18 mouse cellular contexts compared by ENCODE assay signal in the genomic region with DNA sequence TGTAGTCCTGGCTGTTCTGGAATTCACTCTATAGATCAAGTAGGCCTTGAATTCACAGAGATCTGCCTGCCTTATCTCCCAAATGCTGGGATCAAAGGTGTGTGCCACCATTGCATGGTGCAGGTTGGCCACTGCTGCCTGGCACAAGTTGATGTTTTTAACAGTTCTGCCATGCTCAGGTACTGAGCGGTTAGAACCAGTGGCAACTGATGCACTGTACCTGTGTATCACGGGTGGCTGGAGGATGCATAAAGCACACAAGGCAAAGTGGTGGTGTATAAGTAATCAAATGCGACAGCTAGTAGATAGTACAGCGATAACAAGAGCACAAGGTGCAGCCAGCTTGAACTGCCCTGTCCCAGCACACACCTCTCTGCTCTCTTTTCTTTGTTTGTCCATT. TPM values are rescaled to one million over a fixed set of nuclear protein-coding genes. Genes with fewer than 3 reads are reported as not detected.
"Had no signal": no experiment of that assay in that cellular context is flagged by ENCODE, and none has a peak within 500 bp of the region (broad histone marks: within the 10 kb centered on the region; RNA-seq: fewer than 3 reads in every experiment).

No protein-coding gene starts in this region.

- H3K9ac ChIP-seq: limb, embryonic 13.5 days; liver, embryonic 14.5 days; midbrain, embryonic 13.5 days; neural tube, embryonic 15.5 days had no signal

- H3K4me2 ChIP-seq: limb, embryonic 13.5 days; midbrain, embryonic 13.5 days; neural tube, embryonic 15.5 days had no signal

- H3K36me3 ChIP-seq: limb, embryonic 13.5 days; midbrain, embryonic 13.5 days; neural tube, embryonic 15.5 days had no signal

- H3K4me3 ChIP-seq: limb, embryonic 13.5 days; midbrain, embryonic 13.5 days; neural tube, embryonic 15.5 days had no signal

- DNase-seq: kidney, adult 18-20 months; left cerebral cortex, postnatal 4 days; lung, adult 18-20 months; lung, postnatal 36 days; right cerebral cortex, adult 18-20 months; right cerebral cortex, postnatal 25 days; thymus, adult 18-20 months; thymus, postnatal 14 days had no signal

- ATAC-seq: midbrain, embryonic 13.5 days had no signal

- H3K27ac ChIP-seq: limb, embryonic 13.5 days; liver, embryonic 14.5 days; midbrain, embryonic 13.5 days; neural tube, embryonic 15.5 days had no signal

- H3K9me3 ChIP-seq: limb, embryonic 13.5 days; midbrain, embryonic 13.5 days; neural tube, embryonic 15.5 days had no signal

RNA-seq across cellular contexts. Expression of gene Plac9a, which starts 58.5 kb away (rescaled TPM):
- total RNA-seq: layer of hippocampus, adult 8-10 months; left cerebral cortex, adult 18-20 months; liver, adult 2 months; megakaryocyte progenitor cell, adult 5-6 weeks; midbrain, postnatal 0 days had no signal
- polyA plus RNA-seq: limb, embryonic 13.5 days; liver, adult 2 months; midbrain, embryonic 13.5 days; midbrain, postnatal 0 days; neural tube, embryonic 11.5 days; neural tube, embryonic 15.5 days had no signal
